Mouse (Mus musculus) liver, embryonic 16.5 days (tissue): ENCODE results near the gene Aadac. TPM values are rescaled to one million over a fixed set of nuclear protein-coding genes. Genes with fewer than 3 reads are reported as not detected.

Experiments
- ATAC-seq: fragments of 200-750 bp; cut with Nextera tagmentation; 2 replicates; pipeline ENCODE4 v1.8.0; 2017; ENCODE audit warnings: low read depth, mild to moderate bottlenecking, moderate number of reproducible peaks, moderate library complexity
- H3K27ac ChIP-seq: fragments of 300-500 bp; sonication (generic); 2 replicates; pipeline ENCODE4 v1.5.1; 2014; ENCODE audit warnings: mild to moderate bottlenecking, low read length
- H3K27me3 ChIP-seq: fragments of 300-500 bp; sonication (generic); 2 replicates; pipeline ENCODE4 v1.6.1; 2014; ENCODE audit warnings: low read depth, low read length, mixed read lengths; ENCODE audit not compliant: control insufficient read depth, insufficient read depth
- H3K36me3 ChIP-seq: fragments of 300-500 bp; sonication (generic); 2 replicates; pipeline ENCODE4 v1.6.1; 2014; ENCODE audit warnings: mild to moderate bottlenecking; ENCODE audit not compliant: control insufficient read depth, insufficient read depth
- H3K4me1 ChIP-seq: fragments of 300-500 bp; sonication (generic); 2 replicates; pipeline ENCODE4 v1.6.1; 2014; ENCODE audit warnings: low read depth, low read length, mixed read lengths; ENCODE audit not compliant: control insufficient read depth
- H3K4me2 ChIP-seq: fragments of 300-500 bp; sonication (generic); 2 replicates; pipeline ENCODE4 v1.6.1; 2014; ENCODE audit warnings: low read depth, low read length, mixed read lengths
- H3K4me3 ChIP-seq: fragments of 300-500 bp; sonication (generic); 2 replicates; pipeline ENCODE4 v1.5.1; 2014; ENCODE audit warnings: low read depth, mild to moderate bottlenecking, low read length
- H3K9ac ChIP-seq: fragments of 300-500 bp; sonication (generic); 2 replicates; pipeline ENCODE4 v1.6.1; 2014; ENCODE audit warnings: low read depth, low read length
- H3K9me3 ChIP-seq: fragments of 300-500 bp; sonication (generic); replicated peaks from 2 replicates; pipeline ENCODE4 v1.6.1; 2016; ENCODE audit warnings: low read length; ENCODE audit not compliant: control insufficient read depth
- WGBS: fragments of 180-500 bp; shearing (Covaris S2); extraction: QIAGEN DNeasy Blood & Tissue Kit; methylation state at CpG from one replicate; pipeline ENCODE4 v1.1.7; 2014; ENCODE audit not compliant: insufficient replicate concordance; 5-methylcytosine and 5-hydroxymethylcytosine counted together
- polyA plus RNA-seq: library from polyadenylated mRNA; unstranded; fragments of >200 nt; fragmentation: Nextera tagmentation; extraction: Ambion mirVana; gene quantifications from 2 replicates; pipeline ENCODE4 v1.2.1, GENCODE M21; 2015

Aadac gene
- polyA plus RNA-seq, 1 experiment from 2014 or later: 415 TPM

GRCm38 (mm10) chr3:60057070-60057808 is 31.7 kb downstream of the Aadac start:
- Histone ChIP-seq H3K27me3 (no peaks in the 10 kb centered on the region), H3K9me3 (no peaks in the 10 kb centered on the region), H3K36me3 (no peaks in the 10 kb centered on the region), H3K9ac (no peak overlapping the region), H3K4me3 (no peak overlapping the region), H3K27ac (no peak overlapping the region), H3K4me1 (no peaks in the 10 kb centered on the region), H3K4me2 (no peak overlapping the region)
- WGBS: 59% methylated on average over 2 of the region's 2 CpGs
- no peak for ATAC-seq

GRCm38 (mm10) chr3:60057809-60058082 is 32.2 kb downstream of the Aadac start:
- Histone ChIP-seq H3K4me3 (no peak overlapping the region), H3K4me2 (no peak overlapping the region), H3K27ac (no peak overlapping the region), H3K9me3 (no peaks in the 10 kb centered on the region), H3K27me3 (no peaks in the 10 kb centered on the region), H3K4me1 (no peaks in the 10 kb centered on the region), H3K9ac (no peak overlapping the region), H3K36me3 (no peaks in the 10 kb centered on the region)
- WGBS: 40% methylated on average over 1 of the region's 1 CpGs
- ATAC-seq: no peak

GRCm38 (mm10) chr3:60078883-60079415 is 53.4 kb downstream of the Aadac start:
- Histone ChIP-seq H3K9ac (no peak overlapping the region), H3K4me3 (no peak overlapping the region), H3K36me3 (no peaks in the 10 kb centered on the region), H3K4me2 (no peak overlapping the region), H3K9me3 (no peaks in the 10 kb centered on the region), H3K27ac (no peak overlapping the region), H3K4me1 (no peaks in the 10 kb centered on the region), H3K27me3 (no peaks in the 10 kb centered on the region)
- 64% methylated on average over 1 of the region's 1 CpGs for WGBS
- ATAC-seq: no peak

- Histone ChIP-seq H3K27ac (no peak overlapping the region), H3K9ac (no peak overlapping the region), H3K4me3 (no peak overlapping the region), H3K4me2 (no peak overlapping the region), H3K27me3 (no peaks in the 10 kb centered on the region), H3K36me3 (no peaks in the 10 kb centered on the region), H3K9me3 (no peaks in the 10 kb centered on the region), H3K4me1 (no peaks in the 10 kb centered on the region)
- ATAC-seq: no peak
- 17% methylated on average over 4 of the region's 4 CpGs for WGBS
These were observed 55.1 kb downstream of the Aadac start for GRCm38 (mm10) chr3:60080572-60080971.

GRCm38 (mm10) chr3:60081648-60082047 is 56.1 kb downstream of the Aadac start, which contains the start of gene Sucnr1:
Gene Sucnr1 (plus strand): TSS chr3:60081869.
- Histone ChIP-seq H3K27me3 (no peaks in the 10 kb centered on the region), H3K9ac (no peak within 1 kb of the TSS), H3K36me3 (no peaks in the 10 kb centered on the region), H3K4me2 (no peak within 1 kb of the TSS), H3K27ac (no peak within 1 kb of the TSS), H3K4me3 (no peak within 1 kb of the TSS), H3K4me1 (no peaks in the 10 kb centered on the region), H3K9me3 (no peaks in the 10 kb centered on the region)
- 45% methylated on average over 4 of the region's 4 CpGs for WGBS
- no peak for ATAC-seq

GRCm38 (mm10) chr3:60082746-60083145 is 57.2 kb downstream of the Aadac start:
- Histone ChIP-seq H3K4me2 (no peak overlapping the region), H3K27me3 (no peaks in the 10 kb centered on the region), H3K27ac (no peak overlapping the region), H3K4me1 (no peaks in the 10 kb centered on the region), H3K4me3 (no peak overlapping the region), H3K9me3 (no peaks in the 10 kb centered on the region), H3K9ac (no peak overlapping the region), H3K36me3 (no peaks in the 10 kb centered on the region)
- no peak for ATAC-seq
- 70% methylated on average over 3 of the region's 3 CpGs for WGBS

- no peak overlapping the region for H3K4me3 ChIP-seq
- H3K4me2 ChIP-seq: no peak overlapping the region
- H3K9ac ChIP-seq: no peak overlapping the region
- 43% methylated on average over 2 of the region's 2 CpGs for WGBS
- no peaks in the 10 kb centered on the region for H3K36me3 ChIP-seq
- no peak overlapping the region for H3K27ac ChIP-seq
- ATAC-seq: no peak
- H3K27me3 ChIP-seq: no peaks in the 10 kb centered on the region
- no peaks in the 10 kb centered on the region for H3K9me3 ChIP-seq
- no peaks in the 10 kb centered on the region for H3K4me1 ChIP-seq
These were observed 60.2 kb downstream of the Aadac start for GRCm38 (mm10) chr3:60085729-60086128.

Other genes with a start within 250 kb of the Aadac start
- not detected in 2 replicates for gene Gm8298, start 164.7 kb upstream of the Aadac start, polyA plus RNA-seq
- gene C130079G13Rik, start 100.5 kb upstream of the Aadac start, polyA plus RNA-seq: not detected in 2 replicates
- not detected in 2 replicates for gene Aadacl2, start 19.0 kb upstream of the Aadac start, polyA plus RNA-seq
- 0.05 TPM in 1 of 2 replicates, not detected in the other for gene Sucnr1, start 56.2 kb downstream of the Aadac start, polyA plus RNA-seq